Mouse (Mus musculus) kidney, embryonic 14.5 days (tissue): ENCODE measurements around the gene Gm28230. TPM values are rescaled to one million over a fixed set of nuclear protein-coding genes. Genes with fewer than 3 reads are reported as not detected.

ENCODE experiments used
- ATAC-seq: fragments of 200-750 bp; cut with Nextera tagmentation; 2 replicates; pipeline ENCODE4 v1.8.0; 2017; ENCODE audit warnings: moderate number of reproducible peaks, mild to moderate bottlenecking, moderate TSS enrichment, moderate library complexity; ENCODE audit not compliant: low FRiP score, low TSS enrichment
- H3K27ac ChIP-seq: fragments of 300-500 bp; sonication (generic); 2 replicates; pipeline ENCODE4 v1.5.1; 2014; ENCODE audit warnings: low read depth, mild to moderate bottlenecking, low read length, moderate library complexity, mixed read lengths
- H3K27me3 ChIP-seq: fragments of 300-500 bp; sonication (generic); 2 replicates; pipeline ENCODE4 v1.6.1; 2014; ENCODE audit warnings: mild to moderate bottlenecking, low read length; ENCODE audit not compliant: control insufficient read depth, insufficient read depth
- H3K36me3 ChIP-seq: fragments of 300-500 bp; sonication (generic); 2 replicates; pipeline ENCODE4 v1.6.1; 2014; ENCODE audit warnings: low read length, mixed read lengths; ENCODE audit not compliant: control insufficient read depth, insufficient read depth
- H3K4me1 ChIP-seq: fragments of 300-500 bp; sonication (generic); 2 replicates; pipeline ENCODE4 v1.6.1; 2014; ENCODE audit warnings: low read length, mixed read lengths; ENCODE audit not compliant: control insufficient read depth, insufficient read depth
- H3K4me2 ChIP-seq: fragments of 300-500 bp; sonication (generic); replicated peaks from 2 replicates; pipeline ENCODE4 v1.6.1; 2014; ENCODE audit warnings: low read depth, mild to moderate bottlenecking, low read length
- H3K4me3 ChIP-seq: fragments of 300-500 bp; sonication (generic); 2 replicates; pipeline ENCODE4 v1.5.1; 2014; ENCODE audit warnings: mild to moderate bottlenecking, low read length
- H3K9ac ChIP-seq: fragments of 300-500 bp; sonication (generic); 2 replicates; pipeline ENCODE4 v1.6.1; 2014; ENCODE audit warnings: low read depth, mild to moderate bottlenecking, low read length, moderate library complexity
- H3K9me3 ChIP-seq: fragments of 300-500 bp; sonication (generic); 2 replicates; pipeline ENCODE4 v1.6.1; 2016; ENCODE audit warnings: low read length; ENCODE audit not compliant: control insufficient read depth
- WGBS: fragments of 180-500 bp; shearing (Covaris S2); extraction: QIAGEN DNeasy Blood & Tissue Kit; methylation state at CpG from one replicate; pipeline ENCODE4 v1.1.7; 2014; 5-methylcytosine and 5-hydroxymethylcytosine counted together
- polyA plus RNA-seq: library from polyadenylated mRNA; unstranded; fragments of >200 nt; fragmentation: Nextera tagmentation; extraction: Ambion mirVana; gene quantifications from 2 replicates; pipeline ENCODE4 v1.2.1, GENCODE M21; 2014

The Gm28230 gene
- polyA plus RNA-seq, 1 experiment from 2014 or later, result 2.3 TPM

GRCm38 (mm10) chr2:74725171-74725570, 1.4 kb upstream of the Gm28230 start:
- H3K36me3 ChIP-seq, result peaks cover 20% of the 10 kb centered on the region
- no peaks in the 10 kb centered on the region for H3K27me3 ChIP-seq
- ATAC-seq, result no peak
- peak overlapping the region; percentile 49 for H3K27ac ChIP-seq
- peak overlapping the region; percentile 50; the same call in 1 of the 2 replicates for H3K9ac ChIP-seq
- H3K4me2 ChIP-seq, result peak overlapping the region; percentile 68
- H3K4me1 ChIP-seq, result peaks cover 81% of the 10 kb centered on the region
- peak overlapping the region; percentile 27 for H3K4me3 ChIP-seq
- WGBS, result 35% methylated on average over 17 of the region's 17 CpGs
- H3K9me3 ChIP-seq, result no peaks in the 10 kb centered on the region

DNA sequence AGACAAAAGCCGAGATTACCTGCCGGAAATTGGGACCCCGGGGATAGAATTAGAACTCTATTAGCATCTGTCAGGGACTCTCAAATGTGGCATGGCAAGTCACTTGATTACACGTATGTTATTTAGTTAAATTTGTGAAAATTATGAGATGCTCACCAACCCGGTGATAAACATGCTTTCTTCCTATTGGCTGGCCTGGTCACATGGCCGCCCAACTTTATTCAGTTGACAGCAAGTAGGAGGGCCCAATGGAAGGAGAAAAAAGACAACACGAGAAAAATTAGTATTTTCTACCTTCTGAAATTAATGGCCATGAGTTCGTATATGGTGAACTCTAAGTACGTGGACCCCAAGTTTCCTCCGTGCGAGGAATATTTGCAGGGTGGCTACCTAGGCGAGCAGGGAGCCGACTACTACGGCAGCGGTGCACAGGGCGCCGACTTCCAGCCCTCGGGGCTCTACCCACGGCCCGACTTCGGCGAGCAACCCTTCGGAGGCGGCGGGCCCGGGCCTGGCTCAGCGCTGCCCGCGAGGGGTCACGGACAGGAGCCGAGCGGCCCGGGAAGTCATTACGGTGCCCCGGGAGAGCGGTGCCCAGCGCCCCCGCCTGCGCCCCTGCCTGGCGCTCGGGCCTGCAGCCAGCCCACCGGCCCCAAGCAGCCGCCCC, 578 bp downstream of the Gm28230 start:
- Histone ChIP-seq H3K4me3 (peak overlapping the region; percentile 40), H3K4me2 (peak overlapping the region; percentile 68), H3K4me1 (peaks cover 67% of the 10 kb centered on the region), H3K9me3 (no peaks in the 10 kb centered on the region), H3K36me3 (peaks cover 20% of the 10 kb centered on the region), H3K27me3 (no peaks in the 10 kb centered on the region), H3K27ac (peak overlapping the region; percentile 85), H3K9ac (peak overlapping the region; percentile 56)
- peak; percentile 11; the same call in 1 of the 2 replicates for ATAC-seq
- WGBS, result 7% methylated on average over 43 of the region's 43 CpGs

DNA sequence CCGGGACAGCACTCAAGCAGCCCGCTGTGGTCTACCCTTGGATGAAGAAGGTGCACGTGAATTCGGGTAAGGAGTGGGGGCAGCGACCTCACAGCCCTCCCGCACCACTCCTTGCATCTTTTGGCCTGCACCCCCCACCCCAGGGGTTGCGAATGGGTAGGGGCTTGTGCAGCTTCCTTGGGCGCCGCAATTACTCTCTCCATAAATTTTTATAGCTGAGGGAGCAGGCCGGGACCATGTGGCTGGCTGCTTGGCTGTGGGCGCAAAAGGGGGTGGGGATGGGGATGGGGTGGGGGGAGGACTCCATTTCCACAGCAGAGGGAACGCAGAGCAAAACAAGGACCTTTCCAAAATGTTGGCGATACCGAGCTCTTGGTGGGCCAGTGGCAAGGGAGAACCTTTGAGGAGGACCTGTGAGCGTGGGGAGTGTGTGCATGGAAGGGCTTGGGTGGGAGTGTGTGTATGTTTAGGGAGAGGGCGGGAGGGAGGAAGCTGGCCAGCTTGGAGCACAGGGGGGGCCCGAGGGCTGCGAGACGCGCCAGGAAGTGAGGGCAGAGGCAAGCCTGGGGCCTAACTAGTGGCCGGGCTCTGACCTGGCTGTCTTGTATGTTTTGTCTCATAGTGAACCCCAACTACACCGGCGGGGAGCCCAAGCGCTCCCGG, 1.2 kb downstream of the Gm28230 start:
- ATAC-seq, result peak; percentile 59
- no peaks in the 10 kb centered on the region for H3K27me3 ChIP-seq
- H3K36me3 ChIP-seq, result peaks cover 20% of the 10 kb centered on the region
- H3K9me3 ChIP-seq, result no peaks in the 10 kb centered on the region
- H3K4me1 ChIP-seq, result peaks cover 67% of the 10 kb centered on the region
- peak overlapping the region; percentile 56 for H3K9ac ChIP-seq
- H3K4me3 ChIP-seq, result peak overlapping the region; percentile 40
- peak overlapping the region; percentile 68 for H3K4me2 ChIP-seq
- peak overlapping the region; percentile 85 for H3K27ac ChIP-seq
- 5% methylated on average over 24 of the region's 25 CpGs for WGBS

- Histone ChIP-seq H3K9ac (peak overlapping the region; percentile 56), H3K27ac (peak overlapping the region; percentile 85; the same call in 1 of the 2 replicates), H3K4me2 (peak overlapping the region; percentile 68), H3K9me3 (no peaks in the 10 kb centered on the region), H3K4me1 (peaks cover 61% of the 10 kb centered on the region), H3K36me3 (peaks cover 20% of the 10 kb centered on the region), H3K27me3 (no peaks in the 10 kb centered on the region), H3K4me3 (peak overlapping the region; percentile 40)
- peak; percentile 28; the same call in 1 of the 2 replicates for ATAC-seq
- WGBS, result 28% methylated on average over 13 of the region's 13 CpGs
Measured at GRCm38 (mm10) chr2:74728303-74728680, 1.8 kb downstream of the Gm28230 start.

- H3K9ac ChIP-seq, result peak overlapping the region; percentile 48; the same call in 1 of the 2 replicates
- 27% methylated on average over 8 of the region's 8 CpGs for WGBS
- peak overlapping the region; percentile 24 for H3K4me2 ChIP-seq
- H3K4me3 ChIP-seq, result peak overlapping the region; percentile 10; the same call in 1 of the 2 replicates
- H3K27me3 ChIP-seq, result peaks cover 2% of the 10 kb centered on the region; the same call in 1 of the 2 replicates
- peaks cover 61% of the 10 kb centered on the region for H3K4me1 ChIP-seq
- no peak overlapping the region; the same call in 1 of the 2 replicates for H3K27ac ChIP-seq
- H3K9me3 ChIP-seq, result no peaks in the 10 kb centered on the region
- H3K36me3 ChIP-seq, result peaks cover 20% of the 10 kb centered on the region
- ATAC-seq, result no peak
Measured at GRCm38 (mm10) chr2:74730331-74730730, 3.8 kb downstream of the Gm28230 start.

DNA sequence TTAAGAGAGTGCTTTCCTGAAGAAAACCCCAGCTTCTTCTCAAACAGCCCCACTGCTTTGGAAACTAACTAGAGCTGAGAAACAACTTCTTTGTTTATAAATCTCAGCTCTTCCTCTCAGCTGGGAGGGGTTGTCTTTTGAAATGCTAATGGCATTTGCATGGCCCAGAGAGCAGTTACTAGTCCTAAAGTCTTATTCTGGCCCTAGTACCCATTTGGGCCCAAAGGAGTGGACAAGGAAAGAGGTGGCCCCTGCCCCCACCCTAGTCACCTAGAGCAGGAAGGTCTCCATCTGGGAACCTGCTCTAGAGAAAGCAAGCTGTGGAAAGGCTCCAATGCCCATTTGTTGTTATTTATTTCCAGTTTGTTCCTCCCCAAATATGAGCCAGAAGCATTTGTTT, 4.5 kb downstream of the Gm28230 start:
- no peak overlapping the region; the same call in 1 of the 2 replicates for H3K27ac ChIP-seq
- no peak overlapping the region; the same call in 1 of the 2 replicates for H3K4me3 ChIP-seq
- H3K4me2 ChIP-seq, result peak overlapping the region; percentile 24; the same call in 1 of the 2 replicates
- H3K27me3 ChIP-seq, result peaks cover 2% of the 10 kb centered on the region; the same call in 1 of the 2 replicates
- H3K36me3 ChIP-seq, result peaks cover 16% of the 10 kb centered on the region
- ATAC-seq, result no peak
- no peaks in the 10 kb centered on the region for H3K9me3 ChIP-seq
- peaks cover 64% of the 10 kb centered on the region for H3K4me1 ChIP-seq
- H3K9ac ChIP-seq, result peak overlapping the region; percentile 67; the same call in 1 of the 2 replicates

DNA sequence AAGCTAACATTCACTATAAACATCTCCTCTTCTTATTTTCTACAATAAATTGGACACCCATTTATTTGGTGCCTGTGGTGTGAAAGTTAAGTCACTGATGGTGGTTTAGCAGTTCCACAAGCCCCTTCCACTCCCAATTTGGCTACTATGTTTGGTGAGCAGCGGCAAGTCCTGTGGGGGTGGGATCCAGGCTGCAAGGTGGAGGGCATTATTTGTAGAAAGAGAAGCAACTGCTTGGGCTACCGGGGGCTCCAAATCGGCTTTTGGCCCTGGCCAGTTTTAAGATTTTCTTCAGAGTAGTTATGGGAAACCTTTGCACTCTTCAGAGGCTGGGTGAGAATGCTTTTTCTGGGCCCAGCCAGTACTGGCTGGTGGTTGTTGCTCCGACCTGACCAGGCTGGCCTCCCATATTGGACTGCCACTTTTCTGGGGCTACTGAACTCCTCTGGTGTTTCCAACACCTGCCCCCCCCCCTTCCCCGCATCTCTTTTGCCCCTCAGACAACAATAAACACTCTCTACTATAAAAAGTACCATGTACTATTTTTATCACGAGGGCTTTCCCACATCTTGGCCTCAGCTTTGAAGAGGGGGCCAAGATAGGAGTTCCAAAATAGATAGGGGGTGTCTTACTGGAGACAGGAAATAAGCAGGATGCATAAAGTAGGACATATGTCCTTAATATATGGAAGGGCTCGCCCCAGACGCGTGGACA, 5.4 kb downstream of the Gm28230 start:
- peak overlapping the region; percentile 41 for H3K4me3 ChIP-seq
- peaks cover 63% of the 10 kb centered on the region for H3K4me1 ChIP-seq
- H3K36me3 ChIP-seq, result peaks cover 15% of the 10 kb centered on the region
- H3K9me3 ChIP-seq, result no peaks in the 10 kb centered on the region
- H3K27ac ChIP-seq, result peak overlapping the region; percentile 88
- ATAC-seq, result no peak
- peaks cover 2% of the 10 kb centered on the region; the same call in 1 of the 2 replicates for H3K27me3 ChIP-seq
- peak overlapping the region; percentile 67 for H3K9ac ChIP-seq
- peak overlapping the region; percentile 74 for H3K4me2 ChIP-seq
- WGBS, result 19% methylated on average over 9 of the region's 9 CpGs

DNA sequence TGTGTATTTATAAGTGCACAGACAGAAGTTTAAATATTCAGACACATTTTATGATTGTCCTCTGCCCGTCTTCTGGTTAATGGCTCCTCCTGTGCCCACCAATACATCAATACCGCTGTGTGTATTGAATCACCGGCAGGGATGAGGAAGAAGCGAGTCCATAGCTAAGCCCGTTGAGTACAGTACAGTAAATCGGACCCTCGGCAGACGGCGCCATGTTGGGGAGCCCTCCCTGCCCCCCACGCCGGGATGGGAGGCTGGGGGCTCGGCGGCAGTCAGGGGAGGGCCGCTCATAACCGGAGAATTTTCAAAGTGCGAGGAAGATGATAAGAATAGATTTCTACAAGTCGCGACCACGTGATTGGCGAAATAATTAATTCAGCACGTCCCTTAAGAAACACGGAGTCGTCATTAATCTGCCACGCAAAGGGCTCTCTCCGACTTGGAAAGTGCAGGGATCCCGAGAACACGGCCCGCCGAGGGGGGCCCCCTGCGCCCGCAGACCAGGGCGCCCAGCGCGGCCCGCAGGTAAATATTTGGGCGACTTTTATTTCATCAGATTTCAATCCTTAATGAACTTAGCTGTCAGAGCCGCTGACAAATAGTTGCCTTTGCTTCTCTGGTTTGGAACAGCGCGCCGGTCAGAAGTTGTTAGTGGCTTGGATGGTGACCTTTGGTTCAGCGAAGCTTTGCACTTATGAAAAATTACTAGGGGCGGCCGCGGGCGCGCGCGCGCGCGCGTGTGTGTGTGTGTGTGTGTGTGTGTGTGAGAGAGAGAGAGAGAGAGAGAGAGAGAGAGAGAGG, 6.2 kb downstream of the Gm28230 start:
- peaks cover 59% of the 10 kb centered on the region for H3K4me1 ChIP-seq
- peak overlapping the region; percentile 41 for H3K4me3 ChIP-seq
- peak overlapping the region; percentile 88 for H3K27ac ChIP-seq
- peaks cover 2% of the 10 kb centered on the region; the same call in 1 of the 2 replicates for H3K27me3 ChIP-seq
- WGBS, result 1% methylated on average over 52 of the region's 52 CpGs
- no peak for ATAC-seq
- H3K36me3 ChIP-seq, result peaks cover 12% of the 10 kb centered on the region
- peak overlapping the region; percentile 67 for H3K9ac ChIP-seq
- peak overlapping the region; percentile 74 for H3K4me2 ChIP-seq
- no peaks in the 10 kb centered on the region for H3K9me3 ChIP-seq
